In genomic region chr9:91561331-91561730, GRCm38 (mm10) we compare ENCODE assay signal across 23 mouse cellular contexts.
DNase-seq lines count a peak whose midpoint lies in the region; ATAC-seq and TF ChIP-seq lines count a peak whose summit lies in the region.
"Had no signal": no experiment of that assay in that cellular context is flagged by ENCODE, and none has a peak within 500 bp of the region (broad histone marks: within the 10 kb centered on the region; RNA-seq: fewer than 3 reads in every experiment).

No protein-coding gene starts in this region.

- no peak for ATAC-seq in hindbrain, postnatal 0 days
- no peak for ATAC-seq in hindbrain, embryonic 11.5 days (ENCODE audit: low FRiP score)
- ATAC-seq in midbrain, postnatal 0 days (ENCODE audit: low FRiP score): no peak
- ATAC-seq: CD4-positive, CD25-positive, alpha-beta regulatory T cell, adult 4 months; forebrain, embryonic 13.5 days; intestine, embryonic 15.5 days had no signal

- peak; percentile 24; the same call in 1 of the 2 replicates for TF ChIP-seq CTCF in cerebellum, adult 2 months (IDR thresholded peaks at IDR 0.05; ENCODE audit: borderline replicate concordance, insufficient read depth, low read depth, low read length)
- TF ChIP-seq CTCF in hindbrain, postnatal 0 days (IDR thresholded peaks at IDR 0.05; ENCODE audit: low read depth): peak; percentile 49
- peak; percentile 22; the same call in 1 of the 2 replicates for TF ChIP-seq CTCF in midbrain, postnatal 0 days (IDR thresholded peaks at IDR 0.05)

- H3K4me1 ChIP-seq in cerebellum, adult 2 months (ENCODE audit: control insufficient read depth, insufficient read depth, low read length): no peaks in the 10 kb centered on the region
- H3K4me1 ChIP-seq in hindbrain, postnatal 0 days (ENCODE audit: insufficient read depth, low read length): no peaks in the 10 kb centered on the region
- no peaks in the 10 kb centered on the region for H3K4me1 ChIP-seq in hindbrain, embryonic 11.5 days (replicated peaks; ENCODE audit: control insufficient read depth, insufficient read depth, low read length)
- H3K4me1 ChIP-seq in midbrain, postnatal 0 days (ENCODE audit: insufficient read depth, low read length): no peaks in the 10 kb centered on the region
- 0 out of 2 replicates have a peak, but pooled peaks cover 4% of the 10 kb centered on the region for H3K4me1 ChIP-seq in midbrain, embryonic 10.5 days
- H3K4me1 ChIP-seq: embryonic facial prominence, embryonic 10.5 days; forebrain, embryonic 13.5 days; heart, embryonic 10.5 days; hindbrain, embryonic 13.5 days; intestine, embryonic 15.5 days had no signal

- H3K9ac ChIP-seq in hindbrain, postnatal 0 days (replicated peaks; ENCODE audit: low read length): no peak overlapping the region
- no peak overlapping the region for H3K9ac ChIP-seq in hindbrain, embryonic 11.5 days (ENCODE audit: low read depth, low read length)
- H3K9ac ChIP-seq in midbrain, postnatal 0 days (replicated peaks; ENCODE audit: low read length, poor library complexity, severe bottlenecking): no peak overlapping the region
- H3K9ac ChIP-seq: forebrain, embryonic 13.5 days; hindbrain, embryonic 13.5 days; intestine, embryonic 15.5 days had no signal

- no peak overlapping the region for H3K4me2 ChIP-seq in hindbrain, postnatal 0 days (ENCODE audit: low read depth, low read length)
- no peak overlapping the region for H3K4me2 ChIP-seq in hindbrain, embryonic 11.5 days (replicated peaks; ENCODE audit: low read depth, low read length)
- H3K4me2 ChIP-seq in midbrain, postnatal 0 days (ENCODE audit: low read depth, low read length, poor library complexity, severe bottlenecking): no peak overlapping the region
- H3K4me2 ChIP-seq: forebrain, embryonic 13.5 days; hindbrain, embryonic 13.5 days; intestine, embryonic 15.5 days had no signal

- no peaks in the 10 kb centered on the region for H3K36me3 ChIP-seq in hindbrain, postnatal 0 days (ENCODE audit: insufficient read depth, low read length)
- no peaks in the 10 kb centered on the region for H3K36me3 ChIP-seq in hindbrain, embryonic 11.5 days (ENCODE audit: control insufficient read depth, insufficient read depth, low read length)
- H3K36me3 ChIP-seq in midbrain, postnatal 0 days (ENCODE audit: insufficient read depth, low read length): no peaks in the 10 kb centered on the region
- no peaks in the 10 kb centered on the region for H3K36me3 ChIP-seq in midbrain, embryonic 10.5 days
- H3K36me3 ChIP-seq: embryonic facial prominence, embryonic 10.5 days; G1E; heart, embryonic 10.5 days; hindbrain, embryonic 13.5 days; intestine, embryonic 15.5 days had no signal

- 86% methylated on average over 2 of the region's 2 CpGs for WGBS in cerebellum, adult 2 months
- WGBS in hindbrain, postnatal 0 days: 59% methylated on average over 2 of the region's 2 CpGs
- WGBS in hindbrain, embryonic 11.5 days: 64% methylated on average over 2 of the region's 2 CpGs
- WGBS in midbrain, postnatal 0 days: 84% methylated on average over 2 of the region's 2 CpGs
- 69% methylated on average over 2 of the region's 2 CpGs for WGBS in midbrain, embryonic 10.5 days

- TF ChIP-seq POLR2A in cerebellum, adult 2 months (IDR thresholded peaks at IDR 0.05; ENCODE audit: borderline replicate concordance, insufficient read depth, low read length): no peak

- H3K4me3 ChIP-seq in cerebellum, adult 2 months (replicated peaks; ENCODE audit: insufficient read depth, low read depth, low read length): no peak overlapping the region
- H3K4me3 ChIP-seq in hindbrain, postnatal 0 days (ENCODE audit: low read length): no peak overlapping the region
- no peak overlapping the region for H3K4me3 ChIP-seq in hindbrain, embryonic 11.5 days (ENCODE audit: low read depth, low read length)
- no peak overlapping the region for H3K4me3 ChIP-seq in midbrain, postnatal 0 days (ENCODE audit: low read depth, low read length)
- no peak overlapping the region for H3K4me3 ChIP-seq in midbrain, embryonic 10.5 days
- H3K4me3 ChIP-seq: embryonic facial prominence, embryonic 10.5 days; forebrain, embryonic 13.5 days; heart, embryonic 10.5 days; hindbrain, embryonic 13.5 days; intestine, embryonic 15.5 days had no signal

- no peak for DNase-seq in cerebellum, adult 2 months
- DNase-seq in cerebellum, adult 9-11 months: no peak
- no peak for DNase-seq in hindbrain, postnatal 0 days (ENCODE audit: low spot score)
- no peak for DNase-seq in hindbrain, embryonic 11.5 days (ENCODE audit: low spot score)
- peak; percentile 15 for DNase-seq in midbrain, postnatal 0 days (ENCODE audit: low spot score)
- DNase-seq in midbrain, embryonic 10.5 days (ENCODE audit: low spot score): no peak
- DNase-seq in embryo, embryonic 11 days: peak; percentile 29
- DNase-seq in thymus, postnatal 0 days (ENCODE audit: low spot score): no peak
- DNase-seq: adrenal gland, adult 8-10 months; adrenal gland, postnatal 36 days; B cell, adult 2 months; cerebellum, adult 8-10 months; gastrocnemius, postnatal 10 days; heart, adult 18-20 months; heart, postnatal 10 days; heart, postnatal 4 days had no signal

- no peak overlapping the region for H3K27ac ChIP-seq in cerebellum, adult 2 months (ENCODE audit: insufficient read depth, low read length)
- no peak overlapping the region for H3K27ac ChIP-seq in hindbrain, postnatal 0 days
- H3K27ac ChIP-seq in hindbrain, embryonic 11.5 days (ENCODE audit: low read depth, low read length): no peak overlapping the region
- no peak overlapping the region for H3K27ac ChIP-seq in midbrain, postnatal 0 days (ENCODE audit: low read depth, low read length)
- no peak overlapping the region for H3K27ac ChIP-seq in midbrain, embryonic 10.5 days (replicated peaks)
- H3K27ac ChIP-seq: embryonic facial prominence, embryonic 10.5 days; forebrain, embryonic 13.5 days; heart, embryonic 10.5 days; hindbrain, embryonic 13.5 days; intestine, embryonic 15.5 days had no signal

- no peaks in the 10 kb centered on the region for H3K9me3 ChIP-seq in hindbrain, postnatal 0 days (ENCODE audit: low read length)
- no peaks in the 10 kb centered on the region for H3K9me3 ChIP-seq in hindbrain, embryonic 11.5 days (ENCODE audit: control insufficient read depth, low read length)
- no peaks in the 10 kb centered on the region for H3K9me3 ChIP-seq in midbrain, postnatal 0 days (ENCODE audit: low read length)
- no peaks in the 10 kb centered on the region for H3K9me3 ChIP-seq in midbrain, embryonic 10.5 days (replicated peaks)
- H3K9me3 ChIP-seq: embryonic facial prominence, embryonic 10.5 days; forebrain, embryonic 13.5 days; heart, embryonic 10.5 days; hindbrain, embryonic 13.5 days; intestine, embryonic 15.5 days had no signal

- H3K27me3 ChIP-seq in cerebellum, adult 2 months (ENCODE audit: control insufficient read depth, insufficient read depth, low read length): no peaks in the 10 kb centered on the region
- H3K27me3 ChIP-seq in hindbrain, postnatal 0 days (ENCODE audit: insufficient read depth, low read length): no peaks in the 10 kb centered on the region
- H3K27me3 ChIP-seq in hindbrain, embryonic 11.5 days (ENCODE audit: control insufficient read depth, insufficient read depth, low read length): no peaks in the 10 kb centered on the region
- H3K27me3 ChIP-seq in midbrain, postnatal 0 days (ENCODE audit: insufficient read depth, low read length): no peaks in the 10 kb centered on the region
- no peaks in the 10 kb centered on the region for H3K27me3 ChIP-seq in midbrain, embryonic 10.5 days (ENCODE audit: low read depth, poor library complexity, severe bottlenecking)
- H3K27me3 ChIP-seq: forebrain, embryonic 13.5 days; hindbrain, embryonic 13.5 days; intestine, embryonic 15.5 days had no signal

Comparison
In these comparisons a context has a peak if more than half of its experiments do, and no peak if none do; other contexts are left out.
1. DNase-seq: peak in midbrain, postnatal 0 days (single experiment) and embryo, embryonic 11 days (single experiment); none in cerebellum, adult 2 months (0 of 2), cerebellum, adult 9-11 months (single experiment), hindbrain, postnatal 0 days (single experiment), hindbrain, embryonic 11.5 days (single experiment), midbrain, embryonic 10.5 days (single experiment) and thymus, postnatal 0 days (single experiment).
2. Peak in every context shown above with its lines, with median percentiles within 50 percentile points of each other: CTCF ChIP-seq.